Mouse (Mus musculus) neural tube, embryonic 11.5 days (tissue): ENCODE data around the gene Txnip. TPM values are rescaled to one million over a fixed set of nuclear protein-coding genes. Genes with fewer than 3 reads are reported as not detected.

Experiments
- ATAC-seq: fragments of 200-750 bp; cut with Nextera tagmentation; 2 replicates; pipeline ENCODE4 v1.8.0; 2017; ENCODE audit warnings: moderate number of reproducible peaks, mild to moderate bottlenecking, moderate TSS enrichment, moderate library complexity; ENCODE audit not compliant: insufficient read depth, low FRiP score, low TSS enrichment
- DNase-seq: peaks from one replicate; pipeline ENCODE4 v3.0.0-alpha.2; 2015; ENCODE audit warnings: low spot score
- H3K27ac ChIP-seq: fragments of 300-500 bp; sonication (generic); 2 replicates; pipeline ENCODE4 v1.5.1; 2014; ENCODE audit warnings: low read depth, mild to moderate bottlenecking, low read length
- H3K27me3 ChIP-seq: fragments of 300-500 bp; sonication (generic); 2 replicates; pipeline ENCODE4 v1.6.1; 2014; ENCODE audit warnings: mild to moderate bottlenecking, low read length, mixed read lengths; ENCODE audit not compliant: control insufficient read depth, insufficient read depth
- H3K36me3 ChIP-seq: fragments of 300-500 bp; sonication (generic); 2 replicates; pipeline ENCODE4 v1.6.1; 2014; ENCODE audit warnings: mild to moderate bottlenecking, low read length, moderate library complexity, mixed read lengths; ENCODE audit not compliant: control insufficient read depth, insufficient read depth
- H3K4me1 ChIP-seq: fragments of 300-500 bp; sonication (generic); 2 replicates; pipeline ENCODE4 v1.6.1; 2014; ENCODE audit warnings: low read length, mixed read lengths; ENCODE audit not compliant: control insufficient read depth, insufficient read depth
- H3K4me2 ChIP-seq: fragments of 300-500 bp; sonication (generic); 2 replicates; pipeline ENCODE4 v1.6.1; 2014; ENCODE audit warnings: low read depth, mild to moderate bottlenecking, moderate library complexity
- H3K4me3 ChIP-seq: fragments of 300-500 bp; sonication (generic); 2 replicates; pipeline ENCODE4 v1.5.1; 2014; ENCODE audit warnings: low read depth, low read length
- H3K9ac ChIP-seq: fragments of 300-500 bp; sonication (generic); 2 replicates; pipeline ENCODE4 v1.6.1; 2014; ENCODE audit warnings: mild to moderate bottlenecking, low read length
- H3K9me3 ChIP-seq: fragments of 300-500 bp; sonication (generic); 2 replicates; pipeline ENCODE4 v1.6.1; 2016; ENCODE audit warnings: low read length; ENCODE audit not compliant: control insufficient read depth
- WGBS: fragments of 180-500 bp; shearing (Covaris S2); extraction: QIAGEN DNeasy Blood & Tissue Kit; methylation state at CpG from one replicate; pipeline ENCODE4 v1.1.7; 2014; 5-methylcytosine and 5-hydroxymethylcytosine counted together
- polyA plus RNA-seq: library from polyadenylated mRNA; unstranded; fragments of >200 nt; fragmentation: Nextera tagmentation; extraction: Ambion mirVana; gene quantifications from 2 replicates; pipeline ENCODE4 v1.2.1, GENCODE M21; 2014

The Txnip gene
- polyA plus RNA-seq, 1 experiment from 2014 or later: 50.4 TPM

DNA sequence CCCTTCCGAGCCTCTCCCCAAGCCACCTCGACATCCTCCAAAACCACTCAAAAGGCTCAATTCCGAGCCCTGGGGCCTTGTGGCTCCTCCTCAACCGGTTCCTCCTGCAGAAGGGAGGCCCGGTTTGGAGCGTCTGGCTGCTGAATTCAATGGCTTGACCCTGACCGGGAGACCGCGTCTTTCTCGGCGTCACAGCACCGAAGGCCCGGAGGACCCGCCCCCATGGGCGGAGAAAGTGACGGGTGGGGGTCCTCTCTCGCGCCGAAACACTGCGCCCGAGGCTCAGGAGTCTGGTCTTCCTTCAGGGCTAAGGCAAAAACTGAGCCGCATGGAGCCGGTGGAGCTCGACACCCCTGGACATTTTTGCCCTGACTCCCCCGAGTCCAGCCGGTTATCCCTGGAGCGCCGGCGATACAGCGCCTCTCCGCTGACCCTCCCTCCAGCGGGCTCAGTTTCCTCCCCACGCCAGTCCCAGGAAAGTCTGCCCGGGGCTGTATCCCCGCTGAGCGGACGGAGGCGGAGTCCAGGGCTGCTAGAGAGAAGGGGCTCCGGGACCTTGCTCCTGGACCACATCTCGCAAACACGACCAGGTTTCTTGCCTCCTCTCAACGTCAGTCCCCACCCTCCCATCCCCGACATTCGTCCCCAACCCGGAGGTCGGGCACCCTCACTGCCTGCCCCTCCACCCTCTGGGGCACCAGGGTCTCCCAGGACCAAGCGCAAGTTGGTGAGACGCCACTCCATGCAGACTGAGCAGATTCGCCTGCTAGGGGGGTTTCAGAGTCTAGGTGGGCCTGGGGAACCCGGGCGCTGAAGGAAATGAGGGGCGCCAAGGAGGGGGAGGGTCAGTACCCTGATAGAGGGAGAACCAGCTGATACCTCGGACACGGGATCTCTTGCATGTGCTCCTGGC, 40.7 kb downstream of the Txnip start:
- no peak for ATAC-seq
- Histone ChIP-seq H3K27ac (peak overlapping the region; percentile 42; the same call in 1 of the 2 replicates), H3K27me3 (peaks cover 6% of the 10 kb centered on the region)

GRCm38 (mm10) chr3:96599069-96599393, 41.3 kb downstream of the Txnip start:
- no peak overlapping the region for H3K27ac ChIP-seq

More for the DNA sequence above, 40.7 kb downstream of the Txnip start:
- Histone ChIP-seq H3K4me2 (peak overlapping the region; percentile 98), H3K4me3 (peak overlapping the region; percentile 51), H3K9ac (peak overlapping the region; percentile 52), H3K4me1 (peaks cover 39% of the 10 kb centered on the region), H3K36me3 (no peaks in the 10 kb centered on the region), H3K9me3 (no peaks in the 10 kb centered on the region)
- peak; percentile 86 for DNase-seq
- WGBS: under 1% methylated on average over 54 of the region's 54 CpGs

DNA sequence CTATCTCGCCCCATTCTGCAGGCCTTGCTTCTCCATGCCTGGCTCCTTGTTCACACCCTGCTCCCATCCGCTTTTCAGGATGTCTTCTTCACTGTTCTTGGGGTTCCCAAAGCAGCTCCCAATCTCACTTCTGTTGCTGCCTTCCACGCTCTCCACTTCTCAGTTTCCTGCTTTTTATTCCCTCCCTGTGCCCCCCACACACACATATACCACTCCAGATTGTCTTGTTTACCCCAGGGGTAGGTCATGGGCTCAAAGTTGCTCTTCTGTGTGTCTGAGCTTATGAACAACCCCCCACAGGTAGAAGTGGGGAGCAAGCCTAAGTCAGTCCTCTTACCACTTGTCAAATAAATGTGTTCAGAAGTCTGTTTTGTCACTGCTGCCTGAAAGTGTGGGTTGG, 41.7 kb downstream of the Txnip start:
- Histone ChIP-seq H3K36me3 (no peaks in the 10 kb centered on the region), H3K4me1 (peaks cover 39% of the 10 kb centered on the region), H3K27ac (no peak overlapping the region), H3K9ac (no peak overlapping the region), H3K4me3 (no peak overlapping the region; the same call in 1 of the 2 replicates), H3K9me3 (no peaks in the 10 kb centered on the region), H3K27me3 (peaks cover 6% of the 10 kb centered on the region), H3K4me2 (peak overlapping the region; percentile 98)
- WGBS: 64% methylated on average over 3 of the region's 3 CpGs
- ATAC-seq (no peak), DNase-seq (no peak)

More at GRCm38 (mm10) chr3:96599069-96599393, 41.3 kb downstream of the Txnip start:
- Histone ChIP-seq H3K4me2 (peak overlapping the region; percentile 98), H3K9ac (0 out of 2 replicates have a peak overlapping the region, but pooled peaks have one; percentile 14), H3K27me3 (peaks cover 6% of the 10 kb centered on the region), H3K36me3 (no peaks in the 10 kb centered on the region), H3K4me1 (peaks cover 39% of the 10 kb centered on the region), H3K4me3 (peak overlapping the region; percentile 51), H3K9me3 (no peaks in the 10 kb centered on the region)
- DNase-seq: no peak
- ATAC-seq: no peak
- 37% methylated on average over 8 of the region's 8 CpGs for WGBS

DNA sequence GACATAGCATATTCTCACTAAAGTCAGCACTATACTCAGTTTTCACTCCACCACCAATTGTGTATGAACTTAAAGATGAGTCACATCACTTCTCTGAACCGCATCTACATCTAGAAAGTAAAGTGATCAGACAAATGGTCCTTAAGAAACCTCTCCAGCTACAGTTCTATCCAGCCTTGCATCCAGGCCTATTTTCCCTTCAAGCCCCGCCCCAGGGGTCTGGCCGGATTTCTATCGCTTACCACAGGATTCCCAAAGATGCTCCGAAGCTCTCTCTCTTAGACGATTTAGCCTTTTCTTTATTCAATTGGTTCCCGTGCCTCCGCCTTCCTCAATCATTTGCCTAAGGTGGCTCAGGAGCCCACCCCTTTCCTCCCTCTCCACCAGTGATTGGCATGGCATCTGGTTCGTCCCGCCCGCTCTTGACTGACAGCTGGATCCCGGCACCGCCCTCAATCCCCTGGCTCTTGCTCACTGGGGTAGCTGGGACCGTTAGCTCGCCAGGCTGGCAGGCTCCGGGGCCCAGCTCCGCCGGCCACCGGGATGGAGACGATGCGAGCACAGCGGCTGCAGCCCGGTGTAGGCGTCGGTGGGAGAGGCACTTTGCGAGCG, 43.0 kb downstream of the Txnip start, which contains the start of gene Lix1l:
Gene Lix1l, plus strand, starts transcription at position 511 of the 612 bp plus-strand sequence.
- H3K4me3 ChIP-seq: peak within 1 kb of the TSS; percentile 86
- H3K27ac ChIP-seq: peak within 1 kb of the TSS; percentile 82
- under 1% methylated on average over 27 of the region's 27 CpGs for WGBS
- H3K27me3 ChIP-seq: peaks cover 6% of the 10 kb centered on the region
- DNase-seq (peak; percentile 94), ATAC-seq (peak; percentile 92)
- peak within 1 kb of the TSS; percentile 67 for H3K4me2 ChIP-seq
- no peaks in the 10 kb centered on the region for H3K36me3 ChIP-seq
- H3K9me3 ChIP-seq: no peaks in the 10 kb centered on the region
- peak within 1 kb of the TSS; percentile 89 for H3K9ac ChIP-seq
- peaks cover 39% of the 10 kb centered on the region for H3K4me1 ChIP-seq

- H3K27ac ChIP-seq: peak overlapping the region; percentile 82
- H3K4me1 ChIP-seq: peaks cover 37% of the 10 kb centered on the region
- H3K4me3 ChIP-seq: peak overlapping the region; percentile 86
- 1% methylated on average over 26 of the region's 40 CpGs for WGBS
- peak overlapping the region; percentile 89 for H3K9ac ChIP-seq
- peaks cover 4% of the 10 kb centered on the region for H3K27me3 ChIP-seq
- ATAC-seq (peak; percentile 65), DNase-seq (peak; percentile 70)
- H3K9me3 ChIP-seq: no peaks in the 10 kb centered on the region
- H3K4me2 ChIP-seq: peak overlapping the region; percentile 67
- no peaks in the 10 kb centered on the region for H3K36me3 ChIP-seq
Measured at GRCm38 (mm10) chr3:96601251-96601787, 43.6 kb downstream of the Txnip start.

GRCm38 (mm10) chr3:96601941-96602703, 44.4 kb downstream of the Txnip start:
- Histone ChIP-seq H3K4me1 (peaks cover 32% of the 10 kb centered on the region), H3K27me3 (no peaks in the 10 kb centered on the region), H3K4me2 (peak overlapping the region; percentile 67), H3K36me3 (no peaks in the 10 kb centered on the region), H3K9me3 (no peaks in the 10 kb centered on the region), H3K9ac (peak overlapping the region; percentile 89), H3K4me3 (peak overlapping the region; percentile 86), H3K27ac (peak overlapping the region; percentile 36)
- ATAC-seq (no peak), DNase-seq (no peak)
- 33% methylated on average over 10 of the region's 10 CpGs for WGBS

GRCm38 (mm10) chr3:96602704-96603084, 44.9 kb downstream of the Txnip start:
- Histone ChIP-seq H3K4me3 (peak overlapping the region; percentile 86), H3K9me3 (no peaks in the 10 kb centered on the region), H3K9ac (peak overlapping the region; percentile 89), H3K36me3 (no peaks in the 10 kb centered on the region), H3K27ac (peak overlapping the region; percentile 36; the same call in 1 of the 2 replicates), H3K4me1 (peaks cover 27% of the 10 kb centered on the region), H3K27me3 (no peaks in the 10 kb centered on the region), H3K4me2 (peak overlapping the region; percentile 67)
- DNase-seq: no peak
- no peak for ATAC-seq
- 49% methylated on average over 5 of the region's 5 CpGs for WGBS

DNA sequence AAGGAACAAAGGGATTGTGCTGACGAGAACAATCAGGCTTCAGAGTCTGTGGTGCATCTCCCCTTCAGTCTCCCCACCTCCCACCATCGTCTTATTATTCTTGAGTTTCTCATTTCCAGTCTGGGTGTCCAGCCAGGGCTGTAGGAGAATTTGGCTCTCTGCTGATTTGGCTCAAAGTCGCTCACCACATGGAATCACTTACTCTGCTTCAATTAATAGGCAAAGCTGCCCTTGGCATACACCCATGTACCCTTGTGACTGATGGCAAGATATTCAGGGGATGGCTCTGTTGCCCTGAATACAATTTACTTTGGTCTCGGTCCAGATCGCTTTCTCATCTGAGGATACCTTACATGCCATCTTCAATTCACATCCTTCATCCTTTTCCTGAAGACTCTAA, 45.6 kb downstream of the Txnip start:
- H3K4me2 ChIP-seq: peak overlapping the region; percentile 67
- peak overlapping the region; percentile 86 for H3K4me3 ChIP-seq
- H3K36me3 ChIP-seq: no peaks in the 10 kb centered on the region
- DNase-seq (no peak), ATAC-seq (no peak)
- H3K27ac ChIP-seq: no peak overlapping the region
- 60% methylated on average over 5 of the region's 5 CpGs for WGBS
- H3K9me3 ChIP-seq: no peaks in the 10 kb centered on the region
- H3K4me1 ChIP-seq: peaks cover 23% of the 10 kb centered on the region
- no peaks in the 10 kb centered on the region for H3K27me3 ChIP-seq
- peak overlapping the region; percentile 89 for H3K9ac ChIP-seq
